Mouse (Mus musculus): Measurements from ENCODE around the gene Cdca7. TPM values are rescaled to one million over a fixed set of nuclear protein-coding genes. Genes with fewer than 3 reads are reported as not detected.

Cdca7 gene
- polyA plus RNA-seq, 1 experiment from 2014 or later = 156 TPM

DNA sequence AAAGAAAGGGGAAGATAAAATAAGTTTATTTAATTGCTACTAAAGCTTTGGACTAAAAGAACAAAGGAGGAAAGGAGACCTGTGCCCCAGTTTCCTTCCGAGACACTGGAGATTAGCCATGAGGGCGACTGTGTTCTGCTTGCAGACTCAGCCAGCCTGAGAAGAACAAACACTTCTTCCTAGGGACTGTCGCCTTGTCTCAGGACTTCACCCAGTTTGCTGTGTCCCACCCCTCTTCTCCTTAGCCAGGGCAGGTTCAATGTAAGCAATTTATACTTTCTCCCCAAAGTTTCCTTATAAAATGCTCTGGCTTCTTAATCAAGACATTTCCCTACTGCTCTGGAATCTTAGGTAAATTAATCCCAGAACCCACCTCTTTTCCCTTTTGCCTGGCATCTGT, 22.4 kb upstream of the Cdca7 start:
- DNase-seq (ENCODE audit: low spot score) (no peak), ATAC-seq (replicated peaks; ENCODE audit: low FRiP score) (no peak)
- Histone ChIP-seq H3K9ac (ENCODE audit: low read depth, low read length) (no peak overlapping the region), H3K27ac (ENCODE audit: low read depth, low read length) (no peak overlapping the region), H3K4me1 (replicated peaks; ENCODE audit: control insufficient read depth, insufficient read depth, low read length) (no peaks in the 10 kb centered on the region), H3K4me2 (no peak overlapping the region), H3K4me3 (ENCODE audit: low read depth, low read length) (no peak overlapping the region), H3K9me3 (ENCODE audit: control insufficient read depth, low read length) (no peaks in the 10 kb centered on the region), H3K27me3 (replicated peaks; ENCODE audit: control insufficient read depth, insufficient read depth, low read length) (no peaks in the 10 kb centered on the region), H3K36me3 (ENCODE audit: control insufficient read depth, insufficient read depth, low read length) (no peaks in the 10 kb centered on the region)
- WGBS = 39% methylated on average over 3 of the region's 3 CpGs

DNA sequence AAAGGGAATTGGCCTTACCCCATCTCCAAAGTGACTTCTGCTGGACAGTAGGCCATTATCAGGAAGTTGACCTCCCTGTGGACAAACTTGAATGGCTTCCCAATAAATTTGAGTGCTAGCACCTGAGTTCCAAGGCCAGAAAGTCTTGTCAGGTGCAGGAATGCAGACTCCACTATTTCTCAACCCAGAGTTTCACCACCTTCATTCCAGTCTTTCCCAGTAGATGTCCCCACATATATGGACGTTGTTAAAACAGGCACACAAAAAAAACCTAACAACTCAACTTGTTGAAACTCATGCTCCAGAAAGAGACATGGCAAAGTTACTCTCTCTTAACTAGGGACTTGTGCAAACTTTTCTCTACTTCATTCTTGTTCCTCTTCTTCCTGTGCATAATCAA, 19.8 kb upstream of the Cdca7 start:
- ATAC-seq (replicated peaks; ENCODE audit: low FRiP score) (no peak), DNase-seq (ENCODE audit: low spot score) (no peak)
- no peaks in the 10 kb centered on the region for H3K9me3 ChIP-seq (ENCODE audit: control insufficient read depth, low read length)
- no peaks in the 10 kb centered on the region for H3K36me3 ChIP-seq (ENCODE audit: control insufficient read depth, insufficient read depth, low read length)
- H3K4me3 ChIP-seq (ENCODE audit: low read depth, low read length) = no peak overlapping the region
- H3K27me3 ChIP-seq (replicated peaks; ENCODE audit: control insufficient read depth, insufficient read depth, low read length) = no peaks in the 10 kb centered on the region
- no peak overlapping the region for H3K27ac ChIP-seq (ENCODE audit: low read depth, low read length)
- no peaks in the 10 kb centered on the region for H3K4me1 ChIP-seq (replicated peaks; ENCODE audit: control insufficient read depth, insufficient read depth, low read length)
- no peak overlapping the region for H3K9ac ChIP-seq (ENCODE audit: low read depth, low read length)
- no peak overlapping the region for H3K4me2 ChIP-seq
- WGBS = 46% methylated on average over 1 of the region's 1 CpGs

DNA sequence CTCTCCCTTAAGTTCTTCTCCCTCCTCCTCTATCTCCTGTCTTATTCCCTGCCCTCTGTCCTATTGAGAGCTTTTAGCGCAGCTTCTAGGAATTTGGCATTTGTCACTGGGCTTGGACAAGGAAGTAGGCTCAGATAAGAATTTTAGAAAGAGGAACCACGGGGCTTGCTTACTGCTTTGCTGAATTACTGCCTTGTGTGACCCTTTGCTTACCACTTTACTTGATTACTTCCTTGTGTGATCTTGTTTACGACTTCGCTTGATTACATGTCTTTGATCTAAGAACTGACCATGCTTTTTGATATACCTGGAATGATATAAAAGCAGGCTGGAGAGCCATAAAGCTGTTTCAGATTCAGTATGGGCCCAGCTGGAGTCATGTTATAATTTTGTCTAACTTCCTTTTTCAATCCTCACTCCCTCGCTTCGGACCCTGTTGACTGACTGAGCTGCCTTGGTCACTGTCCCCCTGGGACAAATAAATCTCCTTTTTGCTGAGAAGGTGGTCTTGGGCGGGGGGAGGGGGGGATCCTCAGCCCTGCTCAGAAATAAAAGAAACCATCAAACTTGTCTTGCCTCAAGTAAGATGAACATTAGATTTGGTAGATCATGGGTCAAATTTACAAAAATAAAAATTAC, 11.5 kb upstream of the Cdca7 start:
- no peaks in the 10 kb centered on the region for H3K36me3 ChIP-seq (ENCODE audit: control insufficient read depth, insufficient read depth, low read length)
- WGBS = 24% methylated on average over 7 of the region's 7 CpGs
- no peaks in the 10 kb centered on the region for H3K27me3 ChIP-seq (replicated peaks; ENCODE audit: control insufficient read depth, insufficient read depth, low read length)
- no peaks in the 10 kb centered on the region for H3K4me1 ChIP-seq (replicated peaks; ENCODE audit: control insufficient read depth, insufficient read depth, low read length)
- H3K9ac ChIP-seq (ENCODE audit: low read depth, low read length) = no peak overlapping the region
- no peak overlapping the region for H3K4me2 ChIP-seq
- no peak for DNase-seq (ENCODE audit: low spot score)
- ATAC-seq (replicated peaks; ENCODE audit: low FRiP score) = no peak
- H3K27ac ChIP-seq (ENCODE audit: low read depth, low read length) = no peak overlapping the region
- H3K9me3 ChIP-seq (ENCODE audit: control insufficient read depth, low read length) = no peaks in the 10 kb centered on the region
- H3K4me3 ChIP-seq (ENCODE audit: low read depth, low read length) = no peak overlapping the region

DNA sequence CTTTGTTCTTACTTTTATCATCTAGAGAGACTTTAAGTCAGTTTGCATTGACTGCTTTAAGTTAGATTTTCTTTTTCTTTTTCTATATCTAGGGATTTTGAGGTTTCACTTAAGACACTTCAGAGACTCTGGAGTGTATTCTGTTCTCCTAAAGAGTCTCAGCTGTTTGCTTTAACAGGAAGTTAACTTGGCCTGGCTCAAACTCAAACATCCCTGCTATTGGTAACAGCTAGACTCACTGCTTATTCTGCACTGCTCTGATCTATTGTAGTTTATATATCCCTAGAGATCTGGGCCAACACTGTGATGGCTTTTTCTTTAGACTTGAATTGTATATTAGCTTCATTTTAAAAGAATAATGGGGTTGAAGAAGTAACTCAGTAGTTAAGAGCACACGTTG, 8.4 kb upstream of the Cdca7 start:
- Histone ChIP-seq H3K9ac (ENCODE audit: low read depth, low read length) (no peak overlapping the region), H3K27ac (ENCODE audit: low read depth, low read length) (no peak overlapping the region), H3K9me3 (ENCODE audit: control insufficient read depth, low read length) (no peaks in the 10 kb centered on the region), H3K4me1 (replicated peaks; ENCODE audit: control insufficient read depth, insufficient read depth, low read length) (peaks cover 2% of the 10 kb centered on the region; the same call in 1 of the 2 replicates), H3K4me3 (ENCODE audit: low read depth, low read length) (no peak overlapping the region), H3K27me3 (replicated peaks; ENCODE audit: control insufficient read depth, insufficient read depth, low read length) (no peaks in the 10 kb centered on the region), H3K36me3 (ENCODE audit: control insufficient read depth, insufficient read depth, low read length) (no peaks in the 10 kb centered on the region), H3K4me2 (no peak overlapping the region)
- ATAC-seq (replicated peaks; ENCODE audit: low FRiP score) = no peak
- WGBS = 76% methylated on average over 1 of the region's 1 CpGs
- DNase-seq (ENCODE audit: low spot score) = no peak

DNA sequence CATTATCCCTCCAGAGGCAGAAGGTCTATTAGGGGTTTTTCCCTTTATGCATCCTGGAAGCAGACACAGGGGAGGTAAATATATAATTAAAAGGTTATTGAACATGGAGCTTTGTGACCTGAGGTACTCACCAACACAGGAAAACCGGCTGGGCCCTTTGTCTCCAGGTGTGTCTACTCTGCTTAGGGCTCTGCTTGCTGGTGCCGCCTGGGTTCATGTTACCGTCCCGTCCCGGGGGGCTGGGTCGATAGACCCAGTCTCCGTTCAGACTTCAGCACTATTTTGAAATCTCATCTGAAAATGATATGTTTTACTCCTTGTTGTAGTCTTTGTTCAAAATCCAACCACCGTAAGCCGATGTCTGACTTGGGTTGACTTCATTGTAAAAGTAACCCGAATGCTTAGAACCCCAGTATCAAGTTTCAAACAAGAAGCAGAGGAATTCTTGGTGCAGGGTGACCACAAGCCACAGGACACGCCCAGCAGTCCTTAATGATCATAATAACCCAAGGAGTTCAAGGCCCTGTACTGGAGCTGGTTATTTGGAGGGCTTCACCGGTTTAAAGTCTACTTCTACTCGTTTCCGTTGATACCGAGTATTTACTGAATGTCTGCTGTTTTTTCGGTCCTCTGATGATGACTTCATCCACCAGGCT, 4.4 kb upstream of the Cdca7 start:
- DNase-seq (ENCODE audit: low spot score) = no peak
- H3K36me3 ChIP-seq (ENCODE audit: control insufficient read depth, insufficient read depth, low read length) = no peaks in the 10 kb centered on the region
- H3K4me2 ChIP-seq = no peak overlapping the region
- H3K4me3 ChIP-seq (ENCODE audit: low read depth, low read length) = no peak overlapping the region
- H3K27me3 ChIP-seq (replicated peaks; ENCODE audit: control insufficient read depth, insufficient read depth, low read length) = no peaks in the 10 kb centered on the region
- H3K27ac ChIP-seq (ENCODE audit: low read depth, low read length) = no peak overlapping the region
- no peaks in the 10 kb centered on the region for H3K9me3 ChIP-seq (ENCODE audit: control insufficient read depth, low read length)
- ATAC-seq (replicated peaks; ENCODE audit: low FRiP score) = no peak
- 65% methylated on average over 16 of the region's 16 CpGs for WGBS
- peaks cover 6% of the 10 kb centered on the region; the same call in 1 of the 2 replicates for H3K4me1 ChIP-seq (replicated peaks; ENCODE audit: control insufficient read depth, insufficient read depth, low read length)
- H3K9ac ChIP-seq (ENCODE audit: low read depth, low read length) = no peak overlapping the region

DNA sequence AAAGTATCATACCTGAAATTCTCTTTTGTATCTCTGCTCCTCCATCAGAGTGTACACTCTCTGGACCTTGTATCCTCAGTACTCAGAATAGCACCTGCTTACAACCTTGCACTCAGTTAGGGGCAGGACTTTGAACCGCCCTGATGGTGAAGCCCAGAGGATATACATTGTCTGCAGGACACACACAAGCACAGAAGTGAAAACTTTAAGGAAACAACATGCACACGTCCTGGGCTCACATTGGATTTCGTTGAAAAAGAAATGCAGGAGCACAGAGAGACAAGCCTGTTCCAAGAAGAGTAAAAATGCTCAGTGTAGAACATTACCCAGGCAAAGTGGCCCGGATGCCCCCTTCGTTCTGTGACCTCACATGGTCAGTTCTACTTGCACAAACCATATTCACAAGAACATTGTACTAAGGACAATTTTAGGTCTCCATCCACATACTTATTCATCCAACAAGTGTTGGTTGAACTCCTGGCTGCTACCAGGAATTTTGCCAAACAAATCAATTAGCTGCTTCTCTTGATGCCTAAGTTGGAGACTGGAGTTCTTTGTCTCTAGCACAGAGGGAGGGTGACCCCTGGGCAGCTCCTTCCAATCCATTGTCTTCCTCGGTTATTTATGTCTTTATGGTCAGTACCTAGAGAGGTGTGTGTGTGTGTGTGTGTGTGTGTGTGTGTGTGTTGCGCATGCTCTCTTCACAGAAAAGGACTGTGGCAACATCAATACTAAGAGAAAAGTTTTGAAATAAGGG, 1.2 kb upstream of the Cdca7 start:
- Histone ChIP-seq H3K36me3 (ENCODE audit: control insufficient read depth, insufficient read depth, low read length) (peaks cover 3% of the 10 kb centered on the region; the same call in 1 of the 2 replicates), H3K9ac (ENCODE audit: low read depth, low read length) (peak overlapping the region; percentile 81), H3K27me3 (replicated peaks; ENCODE audit: control insufficient read depth, insufficient read depth, low read length) (no peaks in the 10 kb centered on the region), H3K9me3 (ENCODE audit: control insufficient read depth, low read length) (no peaks in the 10 kb centered on the region), H3K4me2 (peak overlapping the region; percentile 87), H3K4me1 (replicated peaks; ENCODE audit: control insufficient read depth, insufficient read depth, low read length) (peaks cover 14% of the 10 kb centered on the region), H3K27ac (ENCODE audit: low read depth, low read length) (peak overlapping the region; percentile 98), H3K4me3 (ENCODE audit: low read depth, low read length) (peak overlapping the region; percentile 76; the same call in 1 of the 2 replicates)
- DNase-seq (ENCODE audit: low spot score) (no peak), ATAC-seq (replicated peaks; ENCODE audit: low FRiP score) (no peak)
- 47% methylated on average over 7 of the region's 7 CpGs for WGBS

DNA sequence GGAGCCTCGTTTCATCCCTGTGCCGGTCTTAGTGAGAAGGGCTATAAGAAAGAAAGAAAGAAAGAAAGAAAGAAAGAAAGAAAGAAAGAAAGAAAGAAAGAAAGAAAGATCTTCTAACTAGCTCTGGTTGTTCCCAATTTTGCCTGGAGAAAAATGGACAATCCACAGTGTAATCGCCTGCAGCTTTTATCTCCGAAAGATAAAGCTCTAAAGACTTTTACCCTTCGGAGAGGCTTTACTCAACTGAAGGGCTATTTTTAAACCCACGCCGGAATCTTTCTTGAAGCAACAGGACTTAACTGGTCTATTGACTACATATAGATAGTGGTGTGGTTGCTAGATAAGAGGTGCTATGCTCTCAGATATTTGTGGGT, 549 bp upstream of the Cdca7 start:
- Histone ChIP-seq H3K27ac (ENCODE audit: low read depth, low read length) (peak overlapping the region; percentile 98), H3K9me3 (ENCODE audit: control insufficient read depth, low read length) (no peaks in the 10 kb centered on the region), H3K4me3 (ENCODE audit: low read depth, low read length) (peak overlapping the region; percentile 76), H3K27me3 (replicated peaks; ENCODE audit: control insufficient read depth, insufficient read depth, low read length) (no peaks in the 10 kb centered on the region), H3K9ac (ENCODE audit: low read depth, low read length) (peak overlapping the region; percentile 81), H3K36me3 (ENCODE audit: control insufficient read depth, insufficient read depth, low read length) (peaks cover 10% of the 10 kb centered on the region; the same call in 1 of the 2 replicates), H3K4me2 (peak overlapping the region; percentile 87), H3K4me1 (replicated peaks; ENCODE audit: control insufficient read depth, insufficient read depth, low read length) (peaks cover 19% of the 10 kb centered on the region)
- ATAC-seq (replicated peaks; ENCODE audit: low FRiP score) (no peak), DNase-seq (ENCODE audit: low spot score) (no peak)
- WGBS = 2% methylated on average over 7 of the region's 7 CpGs

DNA sequence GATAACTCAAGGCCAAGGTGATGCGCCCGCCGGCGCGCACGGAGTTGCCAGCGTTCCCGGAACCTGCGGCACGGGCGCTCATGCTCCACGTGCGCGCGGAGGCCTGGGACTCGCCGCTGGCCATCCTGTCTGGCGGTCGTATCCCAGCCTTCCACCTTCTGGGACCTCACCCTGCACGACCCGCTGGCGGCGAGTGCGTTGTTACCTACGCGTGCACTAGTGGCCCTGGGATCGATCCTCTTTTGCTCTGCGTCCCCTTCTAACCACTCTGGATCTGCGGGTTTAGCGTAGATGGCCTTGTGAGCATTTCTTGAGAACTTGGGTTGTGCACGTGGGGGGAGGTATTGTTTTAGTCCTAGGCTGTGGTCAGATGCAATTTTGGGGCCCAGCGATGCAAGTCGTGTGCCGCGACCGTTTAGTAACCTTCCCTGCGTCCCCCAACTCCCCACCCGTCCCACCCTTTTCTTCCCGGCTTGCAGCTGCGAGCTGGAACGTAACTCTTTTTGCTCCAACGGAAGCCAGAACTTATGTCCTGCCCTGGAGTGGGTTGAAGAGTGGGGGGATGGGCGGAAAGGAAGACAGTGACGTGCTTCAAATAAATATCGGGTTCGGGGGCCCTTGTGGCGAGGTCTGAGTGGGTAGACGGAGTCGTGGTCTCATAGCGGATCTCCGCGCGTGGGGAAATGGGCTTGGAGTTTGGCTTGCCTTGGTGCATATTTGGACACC, 690 bp downstream of the Cdca7 start:
- ATAC-seq (replicated peaks; ENCODE audit: low FRiP score) (peak; percentile 52), DNase-seq (ENCODE audit: low spot score) (peak; percentile 76)
- peak overlapping the region; percentile 81 for H3K9ac ChIP-seq (ENCODE audit: low read depth, low read length)
- peaks cover 18% of the 10 kb centered on the region for H3K36me3 ChIP-seq (ENCODE audit: control insufficient read depth, insufficient read depth, low read length)
- H3K4me1 ChIP-seq (replicated peaks; ENCODE audit: control insufficient read depth, insufficient read depth, low read length) = peaks cover 17% of the 10 kb centered on the region
- peak overlapping the region; percentile 76 for H3K4me3 ChIP-seq (ENCODE audit: low read depth, low read length)
- H3K27ac ChIP-seq (ENCODE audit: low read depth, low read length) = peak overlapping the region; percentile 98
- H3K4me2 ChIP-seq = peak overlapping the region; percentile 87
- WGBS = under 1% methylated on average over 53 of the region's 53 CpGs
- H3K9me3 ChIP-seq (ENCODE audit: control insufficient read depth, low read length) = no peaks in the 10 kb centered on the region
- H3K27me3 ChIP-seq (replicated peaks; ENCODE audit: control insufficient read depth, insufficient read depth, low read length) = no peaks in the 10 kb centered on the region
